Mouse (Mus musculus): ENCODE measurements around the gene Cttnbp2nl.

DNA sequence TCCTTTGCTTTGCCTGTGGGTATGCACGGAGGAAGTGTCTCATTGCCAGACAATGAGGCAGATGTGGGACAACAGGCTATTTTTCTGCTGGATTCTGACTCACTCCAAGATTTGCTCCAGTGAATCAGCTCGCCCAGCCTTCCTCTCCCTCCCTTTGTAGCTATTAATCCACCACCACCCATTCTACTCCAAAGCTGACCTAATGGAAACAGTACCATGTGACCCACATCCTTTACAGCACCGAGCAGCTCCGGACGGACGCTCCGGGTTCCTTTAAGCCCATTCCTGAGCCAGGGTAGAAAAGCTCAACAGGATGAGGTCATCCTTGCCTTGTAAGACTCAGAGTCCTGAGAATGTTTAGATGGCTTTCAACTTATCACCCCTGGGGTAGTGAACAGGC, 2.0 kb upstream of the Cttnbp2nl start:
- TF ChIP-seq GATA1 (IDR thresholded peaks at IDR 0.05; ENCODE audit: borderline replicate concordance, low read length) (no peak), FLI1 (IDR thresholded peaks at IDR 0.05; ENCODE audit: low read length) (no peak)
